Mouse (Mus musculus): ENCODE measurements at regions not wholly inside any gene's neighbourhood (a gene's known extent, or its start where the extent isn't known, plus 50 kb on each side); places are given as distances from the start of the nearest gene placed in this dataset.

DNA sequence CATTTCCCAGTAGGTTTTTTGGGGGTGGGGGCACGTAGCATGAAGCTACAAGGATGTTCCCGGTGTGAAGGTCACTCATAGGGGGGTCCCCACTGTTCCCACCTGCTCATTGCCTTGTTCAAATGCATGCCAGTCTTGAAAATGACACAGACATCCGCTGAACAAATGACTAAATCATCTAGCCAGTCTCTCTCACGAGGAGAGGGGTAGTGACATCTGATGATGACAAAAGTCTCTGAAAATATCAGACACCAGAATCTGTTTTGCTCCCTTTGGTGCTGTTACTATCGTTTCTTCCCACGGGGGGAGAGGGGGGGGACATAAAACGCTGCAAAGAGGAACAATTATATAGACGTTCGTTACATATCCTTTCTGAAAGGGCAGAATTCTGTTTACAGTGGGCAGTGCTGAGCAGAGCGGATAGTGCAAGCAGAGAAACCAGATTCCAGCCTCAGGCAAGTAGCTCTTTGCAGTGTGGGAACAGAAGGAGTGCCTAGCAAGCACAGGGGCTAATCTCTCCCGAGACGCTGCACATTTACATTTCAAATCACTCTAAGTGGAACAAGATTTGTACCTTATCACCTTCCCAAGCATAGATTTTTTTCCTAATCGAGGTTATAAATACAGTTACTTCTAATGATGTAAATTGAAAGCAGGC lies 234.7 kb upstream of the Slc7a11 start:
- Histone ChIP-seq H3K4me2 (ENCODE audit: low read length) (no peak overlapping the region), H3K9ac (ENCODE audit: low read depth, low read length) (no peak overlapping the region), H3K36me3 (ENCODE audit: insufficient read depth, low read length) (no peaks in the 10 kb centered on the region), H3K4me3 (replicated peaks; ENCODE audit: low read depth, low read length) (no peak overlapping the region), H3K27me3 (ENCODE audit: insufficient read depth, low read length) (peaks cover 2% of the 10 kb centered on the region; the same call in 1 of the 2 replicates), H3K9me3 (replicated peaks; ENCODE audit: low read length) (no peaks in the 10 kb centered on the region), H3K4me1 (replicated peaks; ENCODE audit: insufficient read depth, low read length) (no peaks in the 10 kb centered on the region), H3K27ac (no peak overlapping the region)
- ATAC-seq (replicated peaks; ENCODE audit: low FRiP score, low read depth) (no peak), DNase-seq (ENCODE audit: low spot score) (no peak)
- no peak for TF ChIP-seq CTCF (IDR thresholded peaks at IDR 0.05; ENCODE audit: low read depth)
- WGBS, result 55% methylated on average over 13 of the region's 13 CpGs

DNA sequence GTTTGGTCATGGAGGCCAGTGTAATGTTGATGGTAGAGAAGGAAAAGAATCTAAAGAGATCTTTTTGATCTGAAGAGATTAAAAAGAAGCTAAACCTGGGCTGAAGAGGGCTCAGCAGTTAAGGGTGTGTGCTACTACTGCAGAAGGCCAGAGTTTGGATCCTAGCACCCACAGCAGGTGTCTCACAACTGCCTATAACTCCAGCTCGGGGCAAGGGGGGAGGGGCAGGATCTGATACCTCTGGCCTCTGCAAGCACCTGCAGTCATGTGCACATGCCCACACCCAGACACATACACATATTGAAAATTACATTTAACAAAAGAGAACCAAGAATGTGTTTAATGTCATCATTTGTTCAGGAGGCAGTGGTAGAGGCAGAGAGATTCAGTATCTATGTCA lies 232.4 kb upstream of the Slc7a11 start:
- H3K9ac ChIP-seq (ENCODE audit: low read depth, low read length), result no peak overlapping the region
- H3K4me3 ChIP-seq (replicated peaks; ENCODE audit: low read depth, low read length), result no peak overlapping the region
- no peaks in the 10 kb centered on the region for H3K9me3 ChIP-seq (replicated peaks; ENCODE audit: low read length)
- no peak overlapping the region for H3K4me2 ChIP-seq (ENCODE audit: low read length)
- WGBS, result 56% methylated on average over 1 of the region's 1 CpGs
- no peaks in the 10 kb centered on the region for H3K27me3 ChIP-seq (ENCODE audit: insufficient read depth, low read length)
- no peaks in the 10 kb centered on the region for H3K36me3 ChIP-seq (ENCODE audit: insufficient read depth, low read length)
- H3K27ac ChIP-seq, result no peak overlapping the region
- no peaks in the 10 kb centered on the region for H3K4me1 ChIP-seq (replicated peaks; ENCODE audit: insufficient read depth, low read length)
- no peak for TF ChIP-seq CTCF (IDR thresholded peaks at IDR 0.05; ENCODE audit: low read depth)
- ATAC-seq (replicated peaks; ENCODE audit: low FRiP score, low read depth), result no peak
- no peak for DNase-seq (ENCODE audit: low spot score)

DNA sequence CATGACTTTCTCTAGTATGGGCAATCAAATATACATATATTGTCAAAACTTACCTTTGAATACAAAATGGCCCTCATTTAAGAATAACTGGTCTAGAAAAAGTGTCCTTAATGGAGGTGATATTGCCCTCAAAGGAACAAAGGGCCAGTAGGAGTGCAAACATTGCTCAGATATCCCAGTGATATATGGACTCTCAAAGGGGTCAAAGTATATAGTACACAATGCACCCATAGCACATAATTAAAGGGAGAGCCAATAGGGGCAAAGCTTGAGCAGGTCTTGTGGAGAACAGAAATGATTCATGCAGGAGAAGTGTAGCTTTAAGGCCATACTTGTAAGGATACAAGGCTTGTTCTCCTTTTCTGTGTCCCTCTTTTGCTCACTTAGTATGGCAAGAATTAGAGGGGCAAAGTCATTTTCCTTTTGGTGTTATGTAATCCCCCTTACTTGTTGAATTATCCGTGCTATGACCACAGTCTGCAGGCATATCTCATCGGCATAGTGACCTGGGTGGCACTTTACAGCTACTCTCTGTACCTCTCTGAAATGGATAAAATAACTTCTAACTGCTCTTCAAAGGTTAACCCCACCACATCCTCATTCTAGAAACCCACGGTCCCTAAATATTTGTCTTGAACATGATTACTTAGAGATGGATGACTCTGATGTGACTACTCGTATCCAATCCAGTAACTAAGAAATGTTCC lies 231.6 kb upstream of the Slc7a11 start:
- no peaks in the 10 kb centered on the region for H3K36me3 ChIP-seq (ENCODE audit: insufficient read depth, low read length)
- ATAC-seq (replicated peaks; ENCODE audit: low FRiP score, low read depth) (no peak), DNase-seq (ENCODE audit: low spot score) (no peak)
- no peaks in the 10 kb centered on the region for H3K4me1 ChIP-seq (replicated peaks; ENCODE audit: insufficient read depth, low read length)
- WGBS, result 83% methylated on average over 4 of the region's 4 CpGs
- H3K4me3 ChIP-seq (replicated peaks; ENCODE audit: low read depth, low read length), result no peak overlapping the region
- H3K4me2 ChIP-seq (ENCODE audit: low read length), result no peak overlapping the region
- no peak overlapping the region for H3K27ac ChIP-seq
- H3K9ac ChIP-seq (ENCODE audit: low read depth, low read length), result no peak overlapping the region
- TF ChIP-seq CTCF (IDR thresholded peaks at IDR 0.05; ENCODE audit: low read depth), result no peak
- H3K27me3 ChIP-seq (ENCODE audit: insufficient read depth, low read length), result no peaks in the 10 kb centered on the region
- no peaks in the 10 kb centered on the region for H3K9me3 ChIP-seq (replicated peaks; ENCODE audit: low read length)

DNA sequence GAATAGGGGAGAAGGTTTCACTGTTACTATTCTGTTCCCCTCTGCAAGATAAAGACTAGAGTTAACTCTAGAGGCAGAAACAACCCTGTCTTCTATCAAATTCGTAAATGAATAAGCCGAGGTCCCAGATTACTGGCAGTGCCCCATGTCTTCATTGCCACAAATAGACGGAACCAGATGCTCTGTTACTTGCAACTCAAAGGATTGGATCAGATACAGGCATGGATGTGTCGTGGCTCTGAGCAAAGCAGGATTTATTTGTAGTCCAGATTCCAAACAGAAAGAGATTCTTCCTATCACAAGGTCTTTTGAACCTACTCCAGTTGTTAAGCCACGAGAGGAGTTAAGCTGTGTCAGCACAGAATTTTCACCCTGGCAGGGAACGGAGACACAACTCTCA lies 221.9 kb upstream of the Slc7a11 start:
- Histone ChIP-seq H3K4me2 (ENCODE audit: low read length) (no peak overlapping the region), H3K27me3 (ENCODE audit: insufficient read depth, low read length) (no peaks in the 10 kb centered on the region), H3K9ac (ENCODE audit: low read depth, low read length) (no peak overlapping the region), H3K27ac (no peak overlapping the region), H3K36me3 (ENCODE audit: insufficient read depth, low read length) (no peaks in the 10 kb centered on the region), H3K4me1 (replicated peaks; ENCODE audit: insufficient read depth, low read length) (no peaks in the 10 kb centered on the region), H3K4me3 (replicated peaks; ENCODE audit: low read depth, low read length) (no peak overlapping the region), H3K9me3 (replicated peaks; ENCODE audit: low read length) (no peaks in the 10 kb centered on the region)
- WGBS, result 79% methylated on average over 6 of the region's 6 CpGs
- no peak for DNase-seq (ENCODE audit: low spot score)
- no peak for ATAC-seq (replicated peaks; ENCODE audit: low FRiP score, low read depth)
- no peak for TF ChIP-seq CTCF (IDR thresholded peaks at IDR 0.05; ENCODE audit: low read depth)

DNA sequence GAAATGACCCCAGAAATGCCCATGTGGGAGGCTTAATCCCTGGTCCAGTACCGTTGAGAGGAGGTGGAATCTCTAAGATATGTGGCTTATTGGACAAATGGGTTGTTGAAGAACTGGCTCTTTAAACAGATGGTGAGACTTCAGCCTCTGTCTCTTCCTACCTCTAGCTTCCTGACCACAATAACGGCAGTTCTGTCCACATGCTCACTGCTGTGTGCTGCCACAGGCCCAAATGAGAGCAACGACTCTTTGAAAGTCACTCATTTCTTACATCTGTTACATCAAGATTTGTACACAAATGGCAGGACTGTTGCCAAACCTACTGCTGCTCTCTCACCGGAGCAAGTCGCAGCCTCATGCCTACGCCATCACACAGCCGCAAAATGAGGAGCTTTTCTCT lies 217.6 kb upstream of the Slc7a11 start:
- 68% methylated on average over 7 of the region's 7 CpGs for WGBS
- Histone ChIP-seq H3K4me2 (ENCODE audit: low read length) (no peak overlapping the region), H3K9me3 (replicated peaks; ENCODE audit: low read length) (no peaks in the 10 kb centered on the region), H3K4me1 (replicated peaks; ENCODE audit: insufficient read depth, low read length) (no peaks in the 10 kb centered on the region), H3K4me3 (replicated peaks; ENCODE audit: low read depth, low read length) (no peak overlapping the region), H3K36me3 (ENCODE audit: insufficient read depth, low read length) (no peaks in the 10 kb centered on the region), H3K9ac (ENCODE audit: low read depth, low read length) (no peak overlapping the region), H3K27ac (no peak overlapping the region), H3K27me3 (ENCODE audit: insufficient read depth, low read length) (no peaks in the 10 kb centered on the region)
- TF ChIP-seq CTCF (IDR thresholded peaks at IDR 0.05; ENCODE audit: low read depth), result no peak
- ATAC-seq (replicated peaks; ENCODE audit: low FRiP score, low read depth), result no peak
- DNase-seq (ENCODE audit: low spot score), result no peak

DNA sequence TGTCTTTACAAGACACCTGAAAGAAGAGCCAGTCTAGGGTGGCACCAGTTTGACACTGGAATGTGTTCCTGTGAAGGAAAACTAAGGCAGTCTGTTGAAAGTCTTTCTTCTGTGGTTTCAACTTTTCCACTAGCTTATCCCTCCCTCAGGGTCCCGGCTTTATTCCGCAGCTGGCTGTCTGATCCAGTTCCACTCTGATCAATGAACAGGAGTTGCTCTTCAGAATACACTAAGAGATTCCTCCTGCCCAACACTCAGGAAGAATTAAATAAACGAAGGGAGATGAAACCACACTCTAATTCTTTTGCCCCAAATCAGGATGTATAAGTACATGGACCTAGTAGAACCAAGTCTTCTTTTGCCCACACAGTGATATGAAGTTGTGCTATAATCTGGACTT lies 217.2 kb upstream of the Slc7a11 start:
- no peak overlapping the region for H3K4me2 ChIP-seq (ENCODE audit: low read length)
- no peaks in the 10 kb centered on the region for H3K27me3 ChIP-seq (ENCODE audit: insufficient read depth, low read length)
- no peaks in the 10 kb centered on the region for H3K4me1 ChIP-seq (replicated peaks; ENCODE audit: insufficient read depth, low read length)
- 94% methylated on average over 3 of the region's 3 CpGs for WGBS
- no peak overlapping the region for H3K9ac ChIP-seq (ENCODE audit: low read depth, low read length)
- no peak overlapping the region for H3K4me3 ChIP-seq (replicated peaks; ENCODE audit: low read depth, low read length)
- H3K27ac ChIP-seq, result no peak overlapping the region
- DNase-seq (ENCODE audit: low spot score) (no peak), ATAC-seq (replicated peaks; ENCODE audit: low FRiP score, low read depth) (no peak)
- no peaks in the 10 kb centered on the region for H3K36me3 ChIP-seq (ENCODE audit: insufficient read depth, low read length)
- no peak for TF ChIP-seq CTCF (IDR thresholded peaks at IDR 0.05; ENCODE audit: low read depth)
- H3K9me3 ChIP-seq (replicated peaks; ENCODE audit: low read length), result no peaks in the 10 kb centered on the region

All from kidney, postnatal 0 days (tissue).